Mouse (Mus musculus) ES-Bruce4 (cell line): ENCODE data around the gene Gm21915. TPM values are rescaled to one million over a fixed set of nuclear protein-coding genes. Genes with fewer than 3 reads are reported as not detected.
A peak's percentile ranks its signal among the peaks of the same experiment; 100 is the strongest.

Source experiments
- H3K27ac ChIP-seq: 2 replicates; pipeline ENCODE4 v1.5.1; 2012; ENCODE audit warnings: low read length, inconsistent platforms; ENCODE audit not compliant: insufficient read depth
- H3K27me3 ChIP-seq: 2 replicates; pipeline ENCODE4 v1.6.1; 2012; ENCODE audit warnings: mild to moderate bottlenecking, low read length, inconsistent platforms; ENCODE audit not compliant: control insufficient read depth, poor library complexity, insufficient read depth, severe bottlenecking
- H3K36me3 ChIP-seq: 2 replicates; pipeline ENCODE4 v1.6.1; 2012; ENCODE audit warnings: inconsistent platforms, mild to moderate bottlenecking, low read length, moderate library complexity; ENCODE audit not compliant: control insufficient read depth, poor library complexity, insufficient read depth, severe bottlenecking
- H3K4me1 ChIP-seq: one replicate; pipeline ENCODE4 v1.8.1; 2011; ENCODE audit warnings: low read length; ENCODE audit not compliant: control insufficient read depth, insufficient read depth
- H3K4me3 ChIP-seq: 2 replicates; pipeline ENCODE4 v1.5.1; 2011; ENCODE audit warnings: low read depth, mild to moderate bottlenecking, low read length
- H3K9ac ChIP-seq: 2 replicates; pipeline ENCODE4 v1.6.1; 2012; ENCODE audit warnings: low read depth, mild to moderate bottlenecking, inconsistent platforms; ENCODE audit not compliant: poor library complexity, severe bottlenecking
- H3K9me3 ChIP-seq: replicated peaks from 2 replicates; pipeline ENCODE4 v1.6.1; 2012; ENCODE audit warnings: mild to moderate bottlenecking, low read length, inconsistent platforms; ENCODE audit not compliant: control insufficient read depth, poor library complexity, insufficient read depth, severe bottlenecking
- CTCF ChIP-seq: IDR thresholded peaks from one replicate; pipeline ENCODE4 v1.8.1; 2011; ENCODE audit warnings: low read depth, low read length
- EP300 ChIP-seq: IDR thresholded peaks from 2 replicates; pipeline ENCODE4 v1.6.1; 2011; ENCODE audit warnings: low read depth, low read length; ENCODE audit not compliant: insufficient read depth
- POLR2A ChIP-seq: IDR thresholded peaks from one replicate; pipeline ENCODE4 v1.8.1; 2011; ENCODE audit warnings: low read length; ENCODE audit not compliant: insufficient read depth
- polyA plus RNA-seq: library from polyadenylated mRNA; stranded (reverse); fragments of >200 nt; gene quantifications from 2 replicates; pipeline ENCODE4 v1.2.4, GENCODE M21; 2011; ENCODE audit warnings: low read depth; ENCODE audit not compliant: missing spikeins, insufficient read depth, insufficient read length

Gene Gm21915
- polyA plus RNA-seq, 1 experiment, result not detected

GRCm38 (mm10) chr9:40685801-40686420 is 15.5 kb downstream of the Gm21915 start, which contains the start of gene Clmp:
Gene Clmp (plus strand): TSS chr9:40685962.
- H3K9me3 ChIP-seq, result no peaks in the 10 kb centered on the region
- no peak for TF ChIP-seq CTCF
- no peak for TF ChIP-seq EP300
- no peak for TF ChIP-seq POLR2A
- H3K9ac ChIP-seq, result peak within 1 kb of the TSS; percentile 68
- no peaks in the 10 kb centered on the region for H3K36me3 ChIP-seq
- no peaks in the 10 kb centered on the region; the same call in 1 of the 2 replicates for H3K27me3 ChIP-seq
- no peaks in the 10 kb centered on the region for H3K4me1 ChIP-seq
- no peak within 1 kb of the TSS for H3K27ac ChIP-seq
- H3K4me3 ChIP-seq, result peak within 1 kb of the TSS; percentile 67

GRCm38 (mm10) chr9:40686421-40686899 is 16.0 kb downstream of the Gm21915 start:
- H3K4me3 ChIP-seq, result peak overlapping the region; percentile 67
- H3K36me3 ChIP-seq, result no peaks in the 10 kb centered on the region
- peak overlapping the region; percentile 68 for H3K9ac ChIP-seq
- no peaks in the 10 kb centered on the region; the same call in 1 of the 2 replicates for H3K27me3 ChIP-seq
- TF ChIP-seq CTCF (no peak), EP300 (no peak), POLR2A (no peak)
- no peaks in the 10 kb centered on the region for H3K9me3 ChIP-seq
- H3K27ac ChIP-seq, result no peak overlapping the region
- no peaks in the 10 kb centered on the region for H3K4me1 ChIP-seq

GRCm38 (mm10) chr9:40687053-40687452 is 16.6 kb downstream of the Gm21915 start:
- Histone ChIP-seq H3K4me1 (no peaks in the 10 kb centered on the region), H3K9ac (no peak overlapping the region), H3K27ac (no peak overlapping the region)

GRCm38 (mm10) chr9:40687553-40687952 is 17.1 kb downstream of the Gm21915 start:
- Histone ChIP-seq H3K36me3 (no peaks in the 10 kb centered on the region), H3K27me3 (no peaks in the 10 kb centered on the region; the same call in 1 of the 2 replicates), H3K9me3 (no peaks in the 10 kb centered on the region), H3K9ac (no peak overlapping the region), H3K4me3 (no peak overlapping the region), H3K27ac (no peak overlapping the region), H3K4me1 (no peaks in the 10 kb centered on the region)
- no peak for TF ChIP-seq POLR2A
- no peak for TF ChIP-seq EP300
- TF ChIP-seq CTCF, result no peak

More at GRCm38 (mm10) chr9:40687053-40687452, 16.6 kb downstream of the Gm21915 start:
- Histone ChIP-seq H3K27me3 (no peaks in the 10 kb centered on the region; the same call in 1 of the 2 replicates), H3K36me3 (no peaks in the 10 kb centered on the region), H3K4me3 (no peak overlapping the region), H3K9me3 (no peaks in the 10 kb centered on the region)
- TF ChIP-seq CTCF (no peak), EP300 (no peak), POLR2A (no peak)

GRCm38 (mm10) chr9:40690511-40690910 is 20.1 kb downstream of the Gm21915 start:
- no peaks in the 10 kb centered on the region for H3K4me1 ChIP-seq
- no peak overlapping the region for H3K9ac ChIP-seq
- no peak overlapping the region for H3K27ac ChIP-seq
- no peaks in the 10 kb centered on the region; the same call in 1 of the 2 replicates for H3K27me3 ChIP-seq
- no peaks in the 10 kb centered on the region for H3K9me3 ChIP-seq
- TF ChIP-seq CTCF (no peak), EP300 (no peak), POLR2A (no peak)
- no peaks in the 10 kb centered on the region for H3K36me3 ChIP-seq
- no peak overlapping the region for H3K4me3 ChIP-seq

- no peaks in the 10 kb centered on the region for H3K36me3 ChIP-seq
- H3K4me1 ChIP-seq, result no peaks in the 10 kb centered on the region
- no peaks in the 10 kb centered on the region; the same call in 1 of the 2 replicates for H3K27me3 ChIP-seq
- no peaks in the 10 kb centered on the region for H3K9me3 ChIP-seq
- H3K4me3 ChIP-seq, result no peak overlapping the region
- no peak for TF ChIP-seq POLR2A
- TF ChIP-seq CTCF, result no peak
- TF ChIP-seq EP300, result no peak
- H3K27ac ChIP-seq, result no peak overlapping the region
- H3K9ac ChIP-seq, result no peak overlapping the region
These were observed 22.6 kb downstream of the Gm21915 start for GRCm38 (mm10) chr9:40693026-40693425.
